Mouse (Mus musculus) brain, embryonic 18.5 days (tissue): ENCODE measurements around the gene Fbxw8.

Experiments
- DNase-seq: peaks from one replicate; pipeline ENCODE4 v3.0.0-alpha.2; 2012; ENCODE audit warnings: low read depth, low spot score

Gene Fbxw8

DNA sequence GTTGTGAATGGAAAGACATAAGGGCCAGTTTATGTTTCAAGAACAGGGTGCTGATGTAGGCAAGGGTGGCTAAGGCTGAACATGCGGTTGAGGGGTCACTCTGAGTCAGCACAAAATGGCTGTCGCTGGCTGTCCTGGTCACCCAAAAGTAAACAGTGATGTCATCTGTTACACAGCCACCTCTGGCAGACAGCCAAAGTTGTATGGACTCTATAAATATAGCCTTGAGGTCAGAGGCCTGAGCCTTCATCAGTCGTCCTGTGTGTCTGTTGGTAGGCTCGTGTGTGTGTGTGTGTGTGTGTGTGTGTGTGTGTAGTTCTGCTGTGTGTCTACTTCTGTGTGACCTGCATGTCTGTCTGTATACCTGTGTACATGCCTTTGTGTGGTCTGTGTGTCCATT is 1.7 kb upstream of the Fbxw8 start:
- no peak for DNase-seq

DNA sequence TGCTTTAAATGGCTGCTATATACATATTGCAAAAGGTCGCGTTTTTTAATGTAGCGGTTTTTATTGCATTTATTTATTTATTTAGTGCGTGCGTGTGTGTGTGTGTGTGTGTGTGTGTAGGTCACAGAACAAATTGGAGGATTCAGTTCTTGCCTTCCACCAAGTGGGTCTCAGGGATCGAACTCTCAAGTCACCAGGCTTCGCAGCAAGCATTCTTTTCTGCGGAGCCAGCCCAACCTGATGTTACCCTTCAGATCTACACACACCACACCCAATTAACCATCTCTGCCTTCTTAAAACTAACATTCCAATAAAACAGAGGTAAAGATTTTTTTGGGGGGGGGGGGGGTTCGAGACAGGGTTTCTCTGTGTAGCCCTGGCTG is 292 bp upstream of the Fbxw8 start:
- DNase-seq, result no peak

- DNase-seq, result no peak
Observed at GRCm38 (mm10) chr5:118149711-118150110, 5.6 kb downstream of the Fbxw8 start.

GRCm38 (mm10) chr5:118147264-118147663 is 8.0 kb downstream of the Fbxw8 start:
- no peak for DNase-seq

DNA sequence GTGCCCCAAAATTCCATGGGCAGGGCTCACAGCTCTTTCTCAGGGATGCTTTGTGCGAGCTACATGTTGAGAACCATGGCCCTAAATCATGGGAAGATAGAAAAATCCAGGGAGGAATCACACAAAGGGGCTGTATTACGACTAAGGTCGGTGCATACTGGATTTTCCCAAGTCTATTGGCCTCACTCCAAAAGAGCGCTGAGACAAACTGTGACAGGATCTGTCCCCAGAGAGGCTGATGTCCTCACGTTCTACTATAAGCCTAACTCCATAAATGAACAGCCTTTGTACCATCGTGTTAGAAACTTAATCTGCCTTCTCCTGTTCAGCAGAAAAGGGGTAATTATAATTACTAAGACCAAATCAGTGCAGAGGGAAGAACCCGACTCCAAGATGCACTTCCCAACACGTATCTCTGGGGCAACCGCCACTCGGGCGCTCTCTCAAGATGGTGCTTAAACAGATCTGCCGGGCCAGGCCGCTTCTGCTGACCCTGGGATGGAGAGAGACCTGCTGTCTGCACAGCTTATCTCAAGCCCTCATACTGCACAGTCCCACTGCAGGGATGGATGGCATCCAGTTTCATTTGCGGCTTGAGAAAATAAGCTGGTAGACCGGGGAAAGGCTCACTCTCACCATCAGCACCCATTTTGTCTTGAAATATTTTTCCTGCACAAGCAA is 9.1 kb downstream of the Fbxw8 start:
- no peak for DNase-seq

DNA sequence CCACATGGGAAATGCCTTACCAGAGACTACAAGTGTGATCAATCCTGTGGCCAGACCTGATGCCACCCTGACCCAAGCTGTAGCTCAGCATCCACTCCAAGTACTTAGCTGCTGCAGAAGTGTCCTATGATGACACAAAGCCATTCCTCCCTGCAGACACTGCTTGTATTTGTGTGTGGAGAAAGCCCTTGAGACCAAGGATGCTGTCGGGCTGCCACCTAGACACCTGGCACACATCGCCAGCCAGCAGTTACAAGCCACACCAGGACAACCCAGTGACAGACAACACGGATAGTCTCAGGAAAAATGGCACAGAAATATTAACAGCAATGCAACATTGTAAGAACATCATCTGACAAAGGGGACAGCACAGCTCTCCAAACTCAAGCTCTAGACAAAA is 9.8 kb downstream of the Fbxw8 start:
- no peak for DNase-seq

DNA sequence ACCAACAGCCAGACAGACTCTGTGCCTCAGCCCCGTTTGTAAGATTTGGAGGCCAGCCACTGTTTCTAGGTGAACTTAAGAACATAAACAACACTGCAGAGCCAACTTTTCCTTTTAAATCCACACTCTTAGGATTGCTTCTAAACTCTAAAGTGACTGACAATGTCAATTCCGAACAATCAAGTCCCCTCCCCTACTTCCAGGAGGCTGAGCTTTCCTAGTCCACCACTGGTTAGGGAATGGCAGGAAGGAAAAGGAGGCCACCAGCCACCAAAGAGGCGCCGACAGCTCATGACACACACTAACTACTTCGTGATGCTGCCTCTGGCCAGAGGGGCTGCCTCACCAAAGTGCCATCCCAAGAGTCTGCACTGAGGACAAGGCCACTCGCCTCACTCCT is 10.5 kb downstream of the Fbxw8 start:
- no peak for DNase-seq

GRCm38 (mm10) chr5:118144327-118144726 is 10.9 kb downstream of the Fbxw8 start:
- DNase-seq, result no peak

DNA sequence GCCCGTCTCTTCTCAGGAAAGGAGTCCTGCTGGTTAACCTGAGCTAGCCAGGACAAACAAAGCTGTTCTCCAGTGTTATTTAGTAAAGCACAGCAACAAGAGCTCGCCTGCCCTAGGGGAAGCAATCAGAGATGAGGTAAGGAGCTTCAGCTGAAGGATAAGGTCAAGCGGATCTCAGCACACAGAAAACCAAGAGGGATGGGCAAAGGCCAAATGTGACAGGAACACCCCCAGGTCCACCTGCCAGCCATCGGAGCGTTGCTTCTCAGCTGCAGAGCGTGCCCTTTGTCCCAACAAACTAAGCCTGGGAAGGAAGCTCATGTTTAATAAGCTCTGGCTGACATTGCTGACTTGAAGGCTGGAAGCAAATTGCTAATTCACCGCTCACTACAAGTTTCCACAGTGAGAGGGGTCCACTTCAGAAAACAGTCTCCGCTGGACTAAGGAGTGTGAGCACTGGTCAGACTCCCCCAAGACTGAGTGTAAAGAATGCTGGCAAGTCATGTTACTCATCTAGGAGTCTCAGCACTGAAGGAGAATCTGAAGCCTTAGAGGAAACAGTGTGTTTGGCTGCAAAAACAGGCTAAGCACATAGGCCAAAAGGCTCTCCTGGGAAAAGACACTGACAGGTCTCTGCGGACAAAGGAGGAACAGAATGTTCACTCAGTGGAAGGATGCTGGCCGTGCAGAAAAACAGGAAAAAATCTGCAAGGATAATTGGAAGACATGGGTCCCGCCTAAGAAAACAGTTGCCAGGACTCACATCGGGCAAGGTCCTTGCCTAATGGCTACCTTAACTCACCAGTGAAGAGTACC is 11.8 kb downstream of the Fbxw8 start:
- no peak for DNase-seq

DNA sequence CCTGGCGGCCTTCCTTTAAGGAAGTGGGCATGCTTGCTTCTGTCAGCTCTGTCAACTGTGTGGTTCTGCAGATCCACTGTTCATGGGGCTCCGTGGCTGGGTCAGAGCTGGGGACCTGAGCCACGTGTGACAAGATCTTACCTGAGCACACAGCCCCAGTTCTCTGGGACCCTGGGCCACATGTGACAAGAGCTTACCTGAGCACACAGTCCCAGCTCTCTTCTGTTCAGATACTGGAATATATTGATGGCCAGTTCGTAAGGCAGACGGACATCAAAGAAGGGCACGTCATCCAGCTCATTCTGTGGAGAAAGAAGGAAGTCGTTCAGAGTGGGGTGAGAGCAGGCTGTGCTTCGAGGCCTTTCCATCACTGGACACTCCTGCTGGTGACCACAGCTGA is 12.8 kb downstream of the Fbxw8 start:
- no peak for DNase-seq

GRCm38 (mm10) chr5:118139630-118140029 is 15.6 kb downstream of the Fbxw8 start:
- DNase-seq, result no peak

GRCm38 (mm10) chr5:118136391-118136790 is 18.9 kb downstream of the Fbxw8 start:
- no peak for DNase-seq

- DNase-seq, result no peak
Observed at GRCm38 (mm10) chr5:118128651-118129050, 26.6 kb downstream of the Fbxw8 start.

GRCm38 (mm10) chr5:118128208-118128607 is 27.1 kb downstream of the Fbxw8 start:
- DNase-seq, result no peak

DNA sequence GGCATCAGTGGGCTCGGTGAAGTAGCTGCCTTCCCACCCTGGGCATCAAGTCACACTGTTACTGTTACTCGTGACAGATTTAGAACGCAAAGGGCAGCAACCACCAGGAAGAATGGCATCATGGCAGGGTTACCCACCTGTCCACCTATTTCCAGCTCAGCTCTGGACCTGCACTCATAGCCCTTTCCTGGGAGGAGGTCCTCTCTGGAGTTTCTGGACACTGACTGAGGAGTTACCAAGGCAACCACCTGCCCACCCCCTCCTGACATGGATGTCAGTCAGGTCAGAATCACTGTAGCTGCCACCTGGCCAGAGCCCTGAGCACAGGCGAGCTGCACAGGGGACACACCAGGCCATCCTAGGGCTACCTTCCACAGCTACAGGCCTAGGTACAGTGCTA is 28.6 kb downstream of the Fbxw8 start:
- no peak for DNase-seq

DNA sequence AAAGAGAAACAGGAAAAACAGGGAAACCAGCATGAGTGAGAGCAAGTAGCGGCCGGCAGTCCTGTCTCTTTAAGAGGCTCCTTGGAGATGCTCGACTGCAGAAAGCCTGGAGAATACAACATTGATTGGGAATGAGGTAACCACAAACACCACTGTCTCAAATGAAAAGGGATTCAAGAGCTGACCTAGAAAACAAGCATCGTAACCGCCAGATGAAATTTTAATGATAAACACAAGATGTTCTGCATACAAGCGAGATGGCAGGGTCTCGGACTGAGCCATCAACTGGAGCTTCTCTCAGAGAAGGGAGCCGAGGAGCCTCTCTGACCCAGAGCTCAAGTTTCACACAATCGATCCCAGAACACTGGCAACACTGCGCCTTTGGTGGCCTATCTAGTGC is 32.2 kb downstream of the Fbxw8 start:
- DNase-seq, result no peak

DNA sequence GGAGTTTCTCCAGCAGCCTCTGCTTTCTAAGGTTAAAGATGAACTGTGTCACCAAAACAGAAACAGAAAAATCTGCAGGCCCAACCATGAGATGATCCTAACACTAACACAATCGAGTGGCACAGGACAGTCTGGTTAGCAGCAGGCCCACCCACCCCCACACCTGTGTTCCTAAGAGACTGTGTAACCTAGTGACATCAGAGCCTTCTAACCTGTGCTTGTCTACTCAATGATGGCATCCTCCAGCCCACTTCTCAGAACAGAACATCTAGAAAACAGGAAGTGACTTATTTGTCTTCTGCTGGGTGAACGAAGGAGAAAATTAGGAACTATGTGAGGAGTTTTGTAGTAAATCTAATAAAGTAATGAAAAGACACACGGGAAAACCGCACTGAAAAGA is 33.3 kb downstream of the Fbxw8 start:
- no peak for DNase-seq

GRCm38 (mm10) chr5:118120670-118121069 is 34.6 kb downstream of the Fbxw8 start:
- DNase-seq, result no peak

GRCm38 (mm10) chr5:118118922-118119321 is 36.3 kb downstream of the Fbxw8 start:
- no peak for DNase-seq

DNA sequence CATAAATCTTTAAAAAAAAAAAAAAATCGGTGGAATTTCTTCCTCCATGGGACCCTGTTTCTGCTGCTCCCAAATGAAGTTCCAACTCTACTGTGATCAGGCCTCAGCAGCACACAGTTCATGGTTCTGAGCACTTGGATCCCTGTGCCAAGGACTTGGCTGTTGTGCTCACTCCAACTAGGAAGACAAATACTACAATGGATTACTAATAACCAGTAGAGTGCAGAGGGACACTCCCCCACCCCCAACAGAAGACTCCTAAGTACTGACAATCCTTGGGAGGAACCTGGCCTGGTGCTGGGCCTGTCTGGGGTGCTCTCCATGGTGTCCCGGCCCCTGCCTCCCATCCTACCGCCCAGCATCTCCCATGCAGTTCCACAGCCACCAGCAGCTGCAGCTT is 36.9 kb downstream of the Fbxw8 start:
- DNase-seq, result no peak

- DNase-seq, result no peak
Observed at GRCm38 (mm10) chr5:118113617-118114016, 41.6 kb downstream of the Fbxw8 start.

- DNase-seq, result no peak
Observed at GRCm38 (mm10) chr5:118113043-118113442, 42.2 kb downstream of the Fbxw8 start.

- no peak for DNase-seq
Observed at GRCm38 (mm10) chr5:118108794-118109440, 46.3 kb downstream of the Fbxw8 start.
